Mouse (Mus musculus) layer of hippocampus, adult 9-10 months (tissue): ENCODE measurements at regions not wholly inside any gene's neighbourhood (a gene's known extent, or its start where the extent isn't known, plus 50 kb on each side); places are given as distances from the start of the nearest gene placed in this dataset.

Experiments used
- DNase-seq: peaks from one replicate; pipeline ENCODE4 v3.0.0; 2022; ENCODE audit warnings: low spot score

DNA sequence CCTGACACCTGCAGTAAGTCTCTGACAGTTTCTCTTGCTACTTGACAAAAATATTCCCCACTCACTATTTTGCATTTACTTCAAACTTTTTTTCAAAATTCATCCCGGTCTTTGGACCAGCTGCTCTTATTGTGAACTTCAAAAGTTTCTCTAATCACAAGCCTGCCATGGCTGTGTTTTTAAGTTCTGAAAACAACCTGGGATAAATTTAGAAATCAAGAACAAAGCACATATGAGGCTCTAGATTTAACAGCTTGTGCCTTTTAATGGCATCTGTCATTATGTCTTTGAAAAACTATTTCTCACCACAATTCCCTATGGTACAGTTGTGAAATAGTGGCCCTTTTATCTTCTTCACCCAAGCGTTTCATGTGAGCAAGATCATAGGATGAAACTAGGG is 232.4 kb upstream of the Kcnd2 start:
- DNase-seq, result peak; percentile 37

GRCm38 (mm10) chr6:21005077-21005476 is 210.2 kb upstream of the Kcnd2 start:
- no peak for DNase-seq

DNA sequence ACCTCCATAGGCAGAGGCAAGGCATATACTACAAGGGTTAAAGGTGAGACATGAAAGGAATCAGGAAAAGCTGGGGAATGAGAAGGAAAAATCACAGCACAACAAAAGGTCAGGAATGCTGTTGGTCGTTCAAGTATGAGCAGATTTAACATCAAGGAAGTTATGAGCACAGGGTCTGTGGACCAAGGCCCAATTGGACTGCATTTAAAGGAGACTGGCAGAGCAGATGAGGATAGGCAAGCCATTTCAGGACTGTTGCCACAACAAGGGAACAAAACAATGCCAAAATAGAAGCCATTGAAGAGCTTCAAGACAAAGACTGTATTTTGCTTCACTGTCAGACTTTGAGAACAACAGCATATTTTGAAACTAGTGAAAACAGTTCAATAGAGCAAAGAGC is 167.4 kb upstream of the Kcnd2 start:
- no peak for DNase-seq

- DNase-seq, result no peak
These were observed 122.3 kb upstream of the Kcnd2 start for GRCm38 (mm10) chr6:21093015-21093414.

- no peak for DNase-seq
These were observed 103.9 kb upstream of the Kcnd2 start for GRCm38 (mm10) chr6:21111238-21111992.

DNA sequence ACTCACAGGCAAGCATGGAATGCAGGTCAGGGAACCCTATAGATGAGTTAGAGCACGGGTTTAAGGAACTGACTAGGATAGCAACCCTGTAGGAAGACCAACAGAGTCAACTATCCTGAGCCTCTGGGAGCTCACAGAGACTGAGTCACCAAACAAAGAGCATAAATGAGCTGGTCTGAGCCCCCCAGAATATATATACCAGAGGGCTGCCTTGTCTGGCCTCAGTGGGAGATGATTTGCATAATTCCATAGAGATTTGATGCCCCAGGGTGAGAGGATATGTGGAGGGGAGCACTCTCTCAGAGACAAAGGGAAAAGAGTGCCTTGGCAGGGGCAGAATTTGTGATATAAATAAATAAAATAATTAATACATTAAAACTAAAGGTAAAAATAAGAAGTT is 93.2 kb upstream of the Kcnd2 start:
- no peak for DNase-seq

GRCm38 (mm10) chr6:21122852-21123251 is 92.5 kb upstream of the Kcnd2 start:
- DNase-seq, result no peak
